Mouse (Mus musculus): Measurements from ENCODE around the gene Ccni. TPM values are rescaled to one million over a fixed set of nuclear protein-coding genes. Genes with fewer than 3 reads are reported as not detected.

The Ccni gene
- polyA plus RNA-seq, 1 experiment from 2014 or later = 97.3 TPM

GRCm38 (mm10) chr5:93234130-93234529, 27.8 kb upstream of the Ccni start:
- Histone ChIP-seq H3K4me2 (replicated peaks; ENCODE audit: low read depth, low read length) (no peak overlapping the region), H3K4me3 (ENCODE audit: low read length) (no peak overlapping the region), H3K36me3 (ENCODE audit: insufficient read depth, low read length) (no peaks in the 10 kb centered on the region), H3K27me3 (ENCODE audit: insufficient read depth, low read length) (no peaks in the 10 kb centered on the region), H3K27ac (ENCODE audit: low read length) (no peak overlapping the region), H3K9me3 (ENCODE audit: low read length) (no peaks in the 10 kb centered on the region), H3K4me1 (ENCODE audit: insufficient read depth, low read length) (no peaks in the 10 kb centered on the region), H3K9ac (replicated peaks; ENCODE audit: low read length) (no peak overlapping the region)
- ATAC-seq (ENCODE audit: low FRiP score, low TSS enrichment) = no peak
- 60% methylated on average over 4 of the region's 4 CpGs for WGBS

GRCm38 (mm10) chr5:93232838-93233237, 26.5 kb upstream of the Ccni start:
- Histone ChIP-seq H3K4me3 (ENCODE audit: low read length) (no peak overlapping the region), H3K27ac (ENCODE audit: low read length) (no peak overlapping the region), H3K4me2 (replicated peaks; ENCODE audit: low read depth, low read length) (no peak overlapping the region), H3K9me3 (ENCODE audit: low read length) (no peaks in the 10 kb centered on the region), H3K4me1 (ENCODE audit: insufficient read depth, low read length) (no peaks in the 10 kb centered on the region), H3K9ac (replicated peaks; ENCODE audit: low read length) (no peak overlapping the region), H3K36me3 (ENCODE audit: insufficient read depth, low read length) (no peaks in the 10 kb centered on the region), H3K27me3 (ENCODE audit: insufficient read depth, low read length) (no peaks in the 10 kb centered on the region)
- ATAC-seq (ENCODE audit: low FRiP score, low TSS enrichment) = no peak
- WGBS = 88% methylated on average over 2 of the region's 2 CpGs

- no peak for ATAC-seq (ENCODE audit: low FRiP score, low TSS enrichment)
- Histone ChIP-seq H3K36me3 (ENCODE audit: insufficient read depth, low read length) (no peaks in the 10 kb centered on the region), H3K4me3 (ENCODE audit: low read length) (no peak overlapping the region), H3K27ac (ENCODE audit: low read length) (no peak overlapping the region), H3K9me3 (ENCODE audit: low read length) (no peaks in the 10 kb centered on the region), H3K27me3 (ENCODE audit: insufficient read depth, low read length) (no peaks in the 10 kb centered on the region), H3K9ac (replicated peaks; ENCODE audit: low read length) (no peak overlapping the region), H3K4me1 (ENCODE audit: insufficient read depth, low read length) (no peaks in the 10 kb centered on the region), H3K4me2 (replicated peaks; ENCODE audit: low read depth, low read length) (no peak overlapping the region)
- 55% methylated on average over 3 of the region's 3 CpGs for WGBS
Observed at GRCm38 (mm10) chr5:93231721-93232120, 25.4 kb upstream of the Ccni start.

GRCm38 (mm10) chr5:93229527-93229926, 23.2 kb upstream of the Ccni start:
- Histone ChIP-seq H3K27me3 (ENCODE audit: insufficient read depth, low read length) (no peaks in the 10 kb centered on the region), H3K9me3 (ENCODE audit: low read length) (no peaks in the 10 kb centered on the region), H3K36me3 (ENCODE audit: insufficient read depth, low read length) (no peaks in the 10 kb centered on the region), H3K27ac (ENCODE audit: low read length) (no peak overlapping the region), H3K9ac (replicated peaks; ENCODE audit: low read length) (no peak overlapping the region), H3K4me3 (ENCODE audit: low read length) (no peak overlapping the region), H3K4me1 (ENCODE audit: insufficient read depth, low read length) (no peaks in the 10 kb centered on the region), H3K4me2 (replicated peaks; ENCODE audit: low read depth, low read length) (no peak overlapping the region)
- WGBS = 83% methylated on average over 2 of the region's 2 CpGs
- ATAC-seq (ENCODE audit: low FRiP score, low TSS enrichment) = no peak

- Histone ChIP-seq H3K9me3 (ENCODE audit: low read length) (no peaks in the 10 kb centered on the region), H3K36me3 (ENCODE audit: insufficient read depth, low read length) (no peaks in the 10 kb centered on the region), H3K4me2 (replicated peaks; ENCODE audit: low read depth, low read length) (no peak overlapping the region), H3K27me3 (ENCODE audit: insufficient read depth, low read length) (no peaks in the 10 kb centered on the region), H3K9ac (replicated peaks; ENCODE audit: low read length) (no peak overlapping the region), H3K4me3 (ENCODE audit: low read length) (no peak overlapping the region), H3K27ac (ENCODE audit: low read length) (no peak overlapping the region), H3K4me1 (ENCODE audit: insufficient read depth, low read length) (no peaks in the 10 kb centered on the region)
- no peak for ATAC-seq (ENCODE audit: low FRiP score, low TSS enrichment)
- 92% methylated on average over 3 of the region's 3 CpGs for WGBS
Observed at GRCm38 (mm10) chr5:93227157-93227556, 20.9 kb upstream of the Ccni start.

- WGBS = 77% methylated on average over 2 of the region's 2 CpGs
Observed at GRCm38 (mm10) chr5:93224549-93224948, 18.3 kb upstream of the Ccni start.

GRCm38 (mm10) chr5:93221661-93222060, 15.4 kb upstream of the Ccni start:
- Histone ChIP-seq H3K4me1 (ENCODE audit: insufficient read depth, low read length) (no peaks in the 10 kb centered on the region), H3K27me3 (ENCODE audit: insufficient read depth, low read length) (no peaks in the 10 kb centered on the region), H3K4me3 (ENCODE audit: low read length) (no peak overlapping the region), H3K36me3 (ENCODE audit: insufficient read depth, low read length) (no peaks in the 10 kb centered on the region), H3K27ac (ENCODE audit: low read length) (0 out of 2 replicates have a peak overlapping the region, but pooled peaks have one; percentile 7), H3K4me2 (replicated peaks; ENCODE audit: low read depth, low read length) (no peak overlapping the region), H3K9ac (replicated peaks; ENCODE audit: low read length) (no peak overlapping the region), H3K9me3 (ENCODE audit: low read length) (no peaks in the 10 kb centered on the region)
- 53% methylated on average over 3 of the region's 3 CpGs for WGBS
- no peak for ATAC-seq (ENCODE audit: low FRiP score, low TSS enrichment)

More at GRCm38 (mm10) chr5:93224549-93224948, 18.3 kb upstream of the Ccni start:
- Histone ChIP-seq H3K9me3 (ENCODE audit: low read length) (no peaks in the 10 kb centered on the region), H3K4me2 (replicated peaks; ENCODE audit: low read depth, low read length) (no peak overlapping the region), H3K4me3 (ENCODE audit: low read length) (no peak overlapping the region), H3K27ac (ENCODE audit: low read length) (no peak overlapping the region), H3K4me1 (ENCODE audit: insufficient read depth, low read length) (no peaks in the 10 kb centered on the region), H3K27me3 (ENCODE audit: insufficient read depth, low read length) (no peaks in the 10 kb centered on the region), H3K9ac (replicated peaks; ENCODE audit: low read length) (no peak overlapping the region), H3K36me3 (ENCODE audit: insufficient read depth, low read length) (no peaks in the 10 kb centered on the region)
- no peak for ATAC-seq (ENCODE audit: low FRiP score, low TSS enrichment)

GRCm38 (mm10) chr5:93218375-93218774, 12.1 kb upstream of the Ccni start:
- Histone ChIP-seq H3K4me3 (ENCODE audit: low read length) (no peak overlapping the region), H3K27me3 (ENCODE audit: insufficient read depth, low read length) (no peaks in the 10 kb centered on the region), H3K9ac (replicated peaks; ENCODE audit: low read length) (no peak overlapping the region), H3K4me1 (ENCODE audit: insufficient read depth, low read length) (no peaks in the 10 kb centered on the region), H3K27ac (ENCODE audit: low read length) (no peak overlapping the region), H3K4me2 (replicated peaks; ENCODE audit: low read depth, low read length) (no peak overlapping the region), H3K36me3 (ENCODE audit: insufficient read depth, low read length) (no peaks in the 10 kb centered on the region), H3K9me3 (ENCODE audit: low read length) (no peaks in the 10 kb centered on the region)
- no peak for ATAC-seq (ENCODE audit: low FRiP score, low TSS enrichment)
- WGBS = 88% methylated on average over 3 of the region's 3 CpGs

GRCm38 (mm10) chr5:93207555-93207954, 1.3 kb upstream of the Ccni start:
- H3K36me3 ChIP-seq (ENCODE audit: insufficient read depth, low read length) = no peaks in the 10 kb centered on the region
- peak overlapping the region; percentile 49; the same call in 1 of the 2 replicates for H3K9ac ChIP-seq (replicated peaks; ENCODE audit: low read length)
- peak overlapping the region; percentile 91; the same call in 1 of the 2 replicates for H3K4me3 ChIP-seq (ENCODE audit: low read length)
- H3K27ac ChIP-seq (ENCODE audit: low read length) = peak overlapping the region; percentile 95
- H3K27me3 ChIP-seq (ENCODE audit: insufficient read depth, low read length) = no peaks in the 10 kb centered on the region
- H3K4me1 ChIP-seq (ENCODE audit: insufficient read depth, low read length) = peaks cover 13% of the 10 kb centered on the region
- peak overlapping the region; percentile 54 for H3K4me2 ChIP-seq (replicated peaks; ENCODE audit: low read depth, low read length)
- 35% methylated on average over 1 of the region's 1 CpGs for WGBS
- no peaks in the 10 kb centered on the region for H3K9me3 ChIP-seq (ENCODE audit: low read length)
- no peak for ATAC-seq (ENCODE audit: low FRiP score, low TSS enrichment)

GRCm38 (mm10) chr5:93207006-93207348, 682 bp upstream of the Ccni start:
- ATAC-seq (ENCODE audit: low FRiP score, low TSS enrichment) = peak; percentile 60
- 2% methylated on average over 6 of the region's 6 CpGs for WGBS
- peak overlapping the region; percentile 91 for H3K4me3 ChIP-seq (ENCODE audit: low read length)

More at GRCm38 (mm10) chr5:93207006-93207348, 682 bp upstream of the Ccni start:
- no peaks in the 10 kb centered on the region for H3K27me3 ChIP-seq (ENCODE audit: insufficient read depth, low read length)
- peak overlapping the region; percentile 54 for H3K4me2 ChIP-seq (replicated peaks; ENCODE audit: low read depth, low read length)
- H3K36me3 ChIP-seq (ENCODE audit: insufficient read depth, low read length) = no peaks in the 10 kb centered on the region
- H3K27ac ChIP-seq (ENCODE audit: low read length) = peak overlapping the region; percentile 95
- peak overlapping the region; percentile 95 for H3K9ac ChIP-seq (replicated peaks; ENCODE audit: low read length)
- no peaks in the 10 kb centered on the region for H3K9me3 ChIP-seq (ENCODE audit: low read length)
- peaks cover 13% of the 10 kb centered on the region for H3K4me1 ChIP-seq (ENCODE audit: insufficient read depth, low read length)

Data from kidney, embryonic 16.5 days (tissue).